Mouse (Mus musculus) erythroblast, embryonic 14.5 days (primary cell): ENCODE measurements around the gene Tmem116. TPM values are rescaled to one million over a fixed set of nuclear protein-coding genes. Genes with fewer than 3 reads are reported as not detected.

Source experiments
- H3K27me3 ChIP-seq: 2 replicates; pipeline ENCODE4 v1.6.1; 2012; ENCODE audit warnings: inconsistent platforms; ENCODE audit not compliant: control insufficient read depth
- H3K36me3 ChIP-seq: 2 replicates; pipeline ENCODE4 v1.6.1; 2012; ENCODE audit warnings: mild to moderate bottlenecking, inconsistent platforms; ENCODE audit not compliant: control insufficient read depth
- H3K4me1 ChIP-seq: 2 replicates; pipeline ENCODE4 v1.6.1; 2012; ENCODE audit warnings: inconsistent platforms; ENCODE audit not compliant: control insufficient read depth
- H3K4me3 ChIP-seq: replicated peaks from 2 replicates; pipeline ENCODE3; 2012; ENCODE audit warnings: moderate library complexity, mild to moderate bottlenecking, inconsistent platforms
- H3K9me3 ChIP-seq: 2 replicates; pipeline ENCODE4 v1.6.1; 2012; ENCODE audit warnings: low read length, inconsistent platforms, mixed read lengths; ENCODE audit not compliant: control insufficient read depth
- GATA1 ChIP-seq: IDR thresholded peaks from 2 replicates; pipeline ENCODE4 v1.6.1; 2012; ENCODE audit warnings: low read length, inconsistent platforms, mixed read lengths
- TAL1 ChIP-seq: IDR thresholded peaks from 3 replicates; pipeline ENCODE4 v1.6.1; 2012; ENCODE audit warnings: low read length, inconsistent platforms, mixed read lengths
- polyA plus RNA-seq: library from polyadenylated mRNA; stranded (reverse); fragments of >175 nt; gene quantifications from 2 replicates; pipeline ENCODE4 v1.2.3, GENCODE M21; 2012

Gene Tmem116
- polyA plus RNA-seq, 1 experiment, result 0.14 TPM

- peaks cover 36% of the 10 kb centered on the region for H3K4me1 ChIP-seq
- H3K4me3 ChIP-seq, result no peak overlapping the region
- peaks cover 72% of the 10 kb centered on the region for H3K36me3 ChIP-seq
- TF ChIP-seq GATA1 (no peak), TAL1 (no peak)
- no peaks in the 10 kb centered on the region for H3K27me3 ChIP-seq
- no peaks in the 10 kb centered on the region; the same call in 1 of the 2 replicates for H3K9me3 ChIP-seq
Observed at GRCm38 (mm10) chr5:121448450-121448849, 3.2 kb upstream of the Tmem116 start.

- TF ChIP-seq GATA1 (no peak), TAL1 (no peak)
- peaks cover 67% of the 10 kb centered on the region for H3K36me3 ChIP-seq
Observed at GRCm38 (mm10) chr5:121449976-121450375, 1.7 kb upstream of the Tmem116 start.

GRCm38 (mm10) chr5:121450476-121450875 lies 1.2 kb upstream of the Tmem116 start:
- Histone ChIP-seq H3K4me1 (peaks cover 52% of the 10 kb centered on the region), H3K9me3 (no peaks in the 10 kb centered on the region; the same call in 1 of the 2 replicates), H3K27me3 (no peaks in the 10 kb centered on the region), H3K4me3 (peak overlapping the region; percentile 0), H3K36me3 (peaks cover 62% of the 10 kb centered on the region)
- no peak for TF ChIP-seq TAL1
- no peak for TF ChIP-seq GATA1

More at GRCm38 (mm10) chr5:121449976-121450375, 1.7 kb upstream of the Tmem116 start:
- Histone ChIP-seq H3K27me3 (no peaks in the 10 kb centered on the region), H3K4me1 (peaks cover 49% of the 10 kb centered on the region), H3K4me3 (no peak overlapping the region), H3K9me3 (no peaks in the 10 kb centered on the region; the same call in 1 of the 2 replicates)

- no peaks in the 10 kb centered on the region; the same call in 1 of the 2 replicates for H3K9me3 ChIP-seq
- H3K27me3 ChIP-seq, result no peaks in the 10 kb centered on the region
- H3K4me3 ChIP-seq, result peak overlapping the region; percentile 92
- H3K36me3 ChIP-seq, result peaks cover 55% of the 10 kb centered on the region
- H3K4me1 ChIP-seq, result peaks cover 60% of the 10 kb centered on the region
- no peak for TF ChIP-seq GATA1
- TF ChIP-seq TAL1, result no peak
Observed at GRCm38 (mm10) chr5:121451203-121451602, 490 bp upstream of the Tmem116 start.

- no peaks in the 10 kb centered on the region for H3K27me3 ChIP-seq
- TF ChIP-seq GATA1, result no peak
- no peak for TF ChIP-seq TAL1
- H3K4me3 ChIP-seq, result peak within 1 kb of the TSS; percentile 92
- H3K36me3 ChIP-seq, result peaks cover 45% of the 10 kb centered on the region
- H3K9me3 ChIP-seq, result no peaks in the 10 kb centered on the region; the same call in 1 of the 2 replicates
- peaks cover 64% of the 10 kb centered on the region for H3K4me1 ChIP-seq
Observed at GRCm38 (mm10) chr5:121452026-121452869, 555 bp downstream of the Tmem116 start, which contains the start of gene Erp29. TSS of gene Erp29 (minus strand) at chr5:121452506.

- TF ChIP-seq GATA1, result no peak
- TF ChIP-seq TAL1, result no peak
- Histone ChIP-seq H3K36me3 (peaks cover 38% of the 10 kb centered on the region), H3K4me3 (peak overlapping the region; percentile 92), H3K9me3 (no peaks in the 10 kb centered on the region; the same call in 1 of the 2 replicates), H3K4me1 (peaks cover 64% of the 10 kb centered on the region), H3K27me3 (no peaks in the 10 kb centered on the region)
Observed at GRCm38 (mm10) chr5:121452906-121453305, 1.2 kb downstream of the Tmem116 start.

GRCm38 (mm10) chr5:121453743-121454502 lies 2.2 kb downstream of the Tmem116 start:
- Histone ChIP-seq H3K4me3 (peak overlapping the region; percentile 92), H3K4me1 (peaks cover 64% of the 10 kb centered on the region)
- TF ChIP-seq TAL1, result no peak
- TF ChIP-seq GATA1, result no peak

GRCm38 (mm10) chr5:121454503-121454782 lies 2.8 kb downstream of the Tmem116 start:
- H3K4me3 ChIP-seq, result no peak overlapping the region
- no peaks in the 10 kb centered on the region for H3K27me3 ChIP-seq
- peaks cover 23% of the 10 kb centered on the region for H3K36me3 ChIP-seq
- no peaks in the 10 kb centered on the region for H3K9me3 ChIP-seq
- H3K4me1 ChIP-seq, result peaks cover 62% of the 10 kb centered on the region
- TF ChIP-seq TAL1 (no peak), GATA1 (no peak)

More at GRCm38 (mm10) chr5:121453743-121454502, 2.2 kb downstream of the Tmem116 start:
- Histone ChIP-seq H3K36me3 (peaks cover 28% of the 10 kb centered on the region), H3K27me3 (no peaks in the 10 kb centered on the region), H3K9me3 (no peaks in the 10 kb centered on the region)

- Histone ChIP-seq H3K4me3 (no peak overlapping the region), H3K36me3 (peaks cover 12% of the 10 kb centered on the region)
Observed at GRCm38 (mm10) chr5:121455510-121456265, 4.0 kb downstream of the Tmem116 start.

More at GRCm38 (mm10) chr5:121455510-121456265, 4.0 kb downstream of the Tmem116 start:
- peaks cover 4% of the 10 kb centered on the region; the same call in 1 of the 2 replicates for H3K9me3 ChIP-seq
- no peak for TF ChIP-seq GATA1
- no peak for TF ChIP-seq TAL1
- peaks cover 52% of the 10 kb centered on the region for H3K4me1 ChIP-seq
- no peaks in the 10 kb centered on the region for H3K27me3 ChIP-seq
